Mouse (Mus musculus): ENCODE results near the gene Adam20. TPM values are rescaled to one million over a fixed set of nuclear protein-coding genes. Genes with fewer than 3 reads are reported as not detected.

Gene Adam20
- total RNA-seq (2023), result not detected in 2 replicates

DNA sequence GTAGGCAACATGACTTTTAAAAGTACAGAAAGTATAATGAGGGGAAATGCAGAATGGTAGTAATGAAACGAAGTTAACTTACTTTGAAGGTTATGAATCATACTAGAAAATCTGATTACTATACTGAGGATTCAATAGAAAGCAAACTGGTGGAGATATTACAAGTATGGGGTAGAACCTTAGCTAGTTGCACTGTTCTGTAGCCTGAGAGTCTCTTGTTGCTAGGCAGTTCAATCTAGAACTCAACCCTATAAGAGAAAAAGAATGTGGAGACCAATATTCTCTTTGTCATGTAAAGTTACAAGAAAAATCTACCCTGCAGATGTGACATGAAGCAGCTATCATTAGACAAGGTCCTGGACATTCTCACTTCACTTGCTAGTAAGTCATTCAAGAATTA is at the start of gene Adam20:
Gene Adam20, plus strand, starts transcription at position 301 of the 400 bp plus-strand sequence.

DNA sequence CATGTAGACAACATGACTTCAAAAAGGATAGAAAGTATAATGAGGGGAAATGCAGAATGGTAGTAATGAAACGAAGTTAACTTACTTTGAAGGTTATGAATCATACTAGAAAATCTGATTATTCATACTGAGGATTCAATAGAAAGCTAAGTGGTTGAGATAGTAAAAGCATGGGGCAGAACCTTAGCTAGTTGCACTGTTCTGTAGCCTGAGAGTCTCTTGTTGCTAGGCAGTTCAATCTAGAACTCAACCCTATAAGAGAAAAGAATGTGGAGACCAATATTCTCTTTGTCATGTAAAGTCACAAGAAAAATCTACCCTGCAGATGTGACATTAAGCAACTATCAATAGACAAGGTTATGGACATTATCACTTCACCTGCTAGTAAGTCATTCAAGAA is 41.2 kb upstream of the Adam20 start, which contains the start of gene Adam25:
Gene Adam25, plus strand, starts transcription at position 301 of the 400 bp plus-strand sequence.

Other genes starting within 250 kb of the Adam20 start
- not detected in 2 replicates for gene Adam24, start 118.2 kb upstream of the Adam20 start, total RNA-seq (2023)
- not detected in 2 replicates for gene Adam25, start 41.1 kb upstream of the Adam20 start, total RNA-seq (2023)
- gene Adam39, start 29.7 kb downstream of the Adam20 start, total RNA-seq (2023), result not detected in 2 replicates